Mouse (Mus musculus) olfactory bulb, adult 2 months (tissue): ENCODE measurements at regions not wholly inside any gene's neighbourhood (a gene's known extent, or its start where the extent isn't known, plus 50 kb on each side); places are given as distances from the start of the nearest gene placed in this dataset.

ENCODE experiments used
- H3K27ac ChIP-seq: fragments of 200-500 bp; 2 replicates; pipeline ENCODE4 v1.5.1; 2012; ENCODE audit warnings: low read depth, low read length; ENCODE audit not compliant: insufficient read depth
- H3K4me1 ChIP-seq: fragments of 200-500 bp; 2 replicates; pipeline ENCODE4 v1.6.1; 2012; ENCODE audit warnings: low read length; ENCODE audit not compliant: control insufficient read depth, insufficient read depth
- H3K4me3 ChIP-seq: fragments of 200-500 bp; 2 replicates; pipeline ENCODE4 v1.5.1; 2012; ENCODE audit warnings: mild to moderate bottlenecking, low read depth, low read length, moderate library complexity; ENCODE audit not compliant: insufficient read depth
- CTCF ChIP-seq: fragments of 200-500 bp; IDR thresholded peaks from 2 replicates; pipeline ENCODE4 v1.5.1; 2012; ENCODE audit warnings: low read depth, mild to moderate bottlenecking, low read length, moderate library complexity; ENCODE audit not compliant: insufficient read depth
- POLR2A ChIP-seq: fragments of 200-500 bp; IDR thresholded peaks from 2 replicates; pipeline ENCODE4 v1.6.1; 2012; ENCODE audit warnings: mild to moderate bottlenecking, low read depth, low read length, moderate library complexity; ENCODE audit not compliant: insufficient read depth
- WGBS: fragments of 180-500 bp; shearing (Covaris S2); methylation state at CpG from one replicate; pipeline ENCODE4 v1.1.7; 2018; 5-methylcytosine and 5-hydroxymethylcytosine counted together

- WGBS: 82% methylated on average over 12 of the region's 12 CpGs
- H3K27ac ChIP-seq: no peak overlapping the region
- H3K4me1 ChIP-seq: peaks cover 14% of the 10 kb centered on the region; the same call in 1 of the 2 replicates
- H3K4me3 ChIP-seq: no peak overlapping the region
- TF ChIP-seq CTCF (no peak), POLR2A (no peak)
These were observed 131.3 kb upstream of the Pja1 start for GRCm38 (mm10) chrX:99602268-99602885.

GRCm38 (mm10) chrX:99595493-99595892 is 124.4 kb upstream of the Pja1 start:
- Histone ChIP-seq H3K4me1 (peaks cover 8% of the 10 kb centered on the region; the same call in 1 of the 2 replicates), H3K4me3 (no peak overlapping the region), H3K27ac (no peak overlapping the region)
- WGBS: 94% methylated on average over 6 of the region's 6 CpGs
- TF ChIP-seq CTCF: no peak
- TF ChIP-seq POLR2A: no peak

- H3K4me3 ChIP-seq: no peak overlapping the region
- 42% methylated on average over 22 of the region's 28 CpGs for WGBS
These were observed 122.9 kb upstream of the Pja1 start for GRCm38 (mm10) chrX:99593872-99594487.

GRCm38 (mm10) chrX:99592980-99593379 is 121.9 kb upstream of the Pja1 start:
- H3K4me1 ChIP-seq: peaks cover 8% of the 10 kb centered on the region; the same call in 1 of the 2 replicates
- H3K27ac ChIP-seq: no peak overlapping the region
- 56% methylated on average over 11 of the region's 11 CpGs for whole genome bisulfite sequencing
- no peak for TF ChIP-seq CTCF
- no peak for TF ChIP-seq POLR2A
- H3K4me3 ChIP-seq: no peak overlapping the region

More at GRCm38 (mm10) chrX:99593872-99594487, 122.9 kb upstream of the Pja1 start:
- TF ChIP-seq CTCF: no peak
- TF ChIP-seq POLR2A: no peak
- H3K4me1 ChIP-seq: peaks cover 8% of the 10 kb centered on the region; the same call in 1 of the 2 replicates
- no peak overlapping the region for H3K27ac ChIP-seq

GRCm38 (mm10) chrX:99587284-99587683 is 116.2 kb upstream of the Pja1 start:
- TF ChIP-seq POLR2A: no peak
- H3K4me1 ChIP-seq: 0 out of 2 replicates have a peak, but pooled peaks cover 4% of the 10 kb centered on the region
- WGBS: 42% methylated on average over 2 of the region's 2 CpGs
- no peak overlapping the region for H3K4me3 ChIP-seq
- no peak overlapping the region for H3K27ac ChIP-seq

GRCm38 (mm10) chrX:99586282-99586681 is 115.2 kb upstream of the Pja1 start:
- no peak overlapping the region for H3K27ac ChIP-seq
- H3K4me3 ChIP-seq: no peak overlapping the region
- H3K4me1 ChIP-seq: 0 out of 2 replicates have a peak, but pooled peaks cover 8% of the 10 kb centered on the region
- 80% methylated on average over 11 of the region's 11 CpGs for WGBS
- no peak for TF ChIP-seq CTCF
- no peak for TF ChIP-seq POLR2A

GRCm38 (mm10) chrX:99585703-99586102 is 114.6 kb upstream of the Pja1 start:
- TF ChIP-seq CTCF: no peak
- Histone ChIP-seq H3K27ac (no peak overlapping the region), H3K4me1 (0 out of 2 replicates have a peak, but pooled peaks cover 8% of the 10 kb centered on the region), H3K4me3 (no peak overlapping the region)
- 52% methylated on average over 3 of the region's 3 CpGs for WGBS

- Histone ChIP-seq H3K4me3 (no peak overlapping the region), H3K27ac (no peak overlapping the region), H3K4me1 (0 out of 2 replicates have a peak, but pooled peaks cover 8% of the 10 kb centered on the region)
- WGBS: 96% methylated on average over 9 of the region's 9 CpGs
- TF ChIP-seq CTCF: no peak
- TF ChIP-seq POLR2A: no peak
These were observed 111.5 kb upstream of the Pja1 start for GRCm38 (mm10) chrX:99582611-99583010.

- H3K4me1 ChIP-seq: 0 out of 2 replicates have a peak, but pooled peaks cover 4% of the 10 kb centered on the region
- TF ChIP-seq POLR2A (no peak), CTCF (no peak)
- no peak overlapping the region for H3K4me3 ChIP-seq
- 48% methylated on average over 10 of the region's 10 CpGs for WGBS
- H3K27ac ChIP-seq: no peak overlapping the region
These were observed 110.8 kb upstream of the Pja1 start for GRCm38 (mm10) chrX:99581632-99582466.
